Mouse (Mus musculus): ENCODE results near the gene Olfr221.
A peak's percentile ranks its signal among the peaks of the same experiment; 100 is the strongest.

Gene Olfr221

DNA sequence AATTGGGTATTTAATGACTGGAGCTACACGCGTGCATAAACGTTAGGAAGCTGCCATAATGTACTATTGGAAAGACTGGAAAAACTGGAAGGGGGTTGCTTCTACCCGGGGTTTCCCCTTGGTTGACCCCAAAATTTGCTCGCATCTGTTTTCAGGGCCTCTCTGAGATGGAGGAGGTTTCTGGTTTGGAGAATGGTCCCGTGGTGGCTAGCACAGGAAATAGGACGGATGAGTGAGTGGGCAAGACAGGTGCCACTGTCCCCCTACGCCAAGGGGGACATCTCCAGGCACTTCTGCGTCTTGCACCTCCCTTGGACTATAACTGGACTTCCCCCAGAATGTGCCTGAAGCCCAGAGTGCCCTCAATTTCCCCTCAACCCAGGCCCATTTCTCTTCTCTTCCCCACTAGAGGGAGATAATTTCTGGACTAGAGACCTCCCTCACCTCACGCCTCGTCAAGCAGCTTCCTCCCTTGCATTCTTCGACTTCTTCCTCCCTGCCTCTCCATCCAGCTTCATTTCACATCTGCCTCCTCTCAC, 23.1 kb downstream of the Olfr221 start:
- no peak for DNase-seq (ENCODE audit: low spot score in 2 of 2)

DNA sequence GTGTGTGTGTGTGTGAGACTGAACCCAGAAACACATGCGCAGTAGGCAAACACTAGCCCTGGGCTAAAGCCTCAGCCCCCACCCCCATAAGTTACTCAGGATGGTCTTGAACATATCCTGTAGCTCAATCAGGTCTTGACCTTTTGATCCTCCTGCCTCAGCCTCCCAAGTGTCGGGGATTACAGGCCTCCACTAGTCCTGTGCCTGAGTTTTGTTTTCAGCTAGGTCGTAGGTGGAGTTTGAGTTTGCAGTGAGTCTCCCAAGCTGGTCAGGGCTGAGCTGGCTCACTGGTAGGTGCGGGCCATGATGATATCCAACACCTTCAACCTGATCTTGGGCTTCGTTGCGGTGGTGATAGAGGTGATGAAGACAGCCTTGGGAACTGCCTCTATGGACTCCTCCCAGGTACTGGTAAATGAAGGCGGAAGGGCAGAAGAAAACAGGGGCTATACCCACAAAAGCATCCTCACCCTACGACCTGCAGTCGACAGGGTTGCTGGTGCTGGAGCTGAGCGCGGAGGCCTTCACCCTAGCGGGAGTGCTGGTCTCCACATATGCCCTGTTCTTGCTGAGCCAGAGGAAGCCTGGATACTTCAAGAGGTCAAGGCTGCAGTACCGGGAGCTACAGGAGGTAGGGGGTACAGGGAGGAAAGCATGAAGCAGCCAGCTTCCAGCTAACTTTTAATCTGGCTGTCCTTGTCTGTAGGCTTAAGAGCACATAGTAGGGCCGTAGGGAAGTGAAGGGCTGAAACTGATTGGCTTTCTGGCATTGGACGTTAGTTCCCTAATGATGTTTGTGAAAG, 23.8 kb downstream of the Olfr221 start:
- DNase-seq (ENCODE audit: low spot score in 2 of 2), result no peak

DNA sequence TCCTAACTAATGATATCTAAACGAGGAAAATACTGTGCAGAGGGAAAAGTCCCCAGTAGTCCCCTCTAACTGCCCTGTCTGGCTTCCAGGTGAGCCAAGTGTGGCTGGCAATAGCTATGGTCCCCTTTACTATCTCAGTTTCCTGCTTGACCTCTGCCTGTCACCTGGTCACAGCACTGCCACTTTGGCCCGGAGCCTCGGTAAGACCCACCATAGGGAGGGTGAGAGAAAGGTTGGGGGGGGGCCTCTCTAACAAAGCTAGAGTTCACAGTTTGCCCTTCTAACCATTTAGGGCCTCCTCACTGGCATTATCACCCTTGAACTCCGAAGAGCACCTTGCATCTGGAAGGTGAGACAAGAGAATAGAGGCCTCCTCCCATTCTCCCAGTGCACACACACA, 24.6 kb downstream of the Olfr221 start:
- DNase-seq (ENCODE audit: low spot score in 2 of 2), result no peak

DNA sequence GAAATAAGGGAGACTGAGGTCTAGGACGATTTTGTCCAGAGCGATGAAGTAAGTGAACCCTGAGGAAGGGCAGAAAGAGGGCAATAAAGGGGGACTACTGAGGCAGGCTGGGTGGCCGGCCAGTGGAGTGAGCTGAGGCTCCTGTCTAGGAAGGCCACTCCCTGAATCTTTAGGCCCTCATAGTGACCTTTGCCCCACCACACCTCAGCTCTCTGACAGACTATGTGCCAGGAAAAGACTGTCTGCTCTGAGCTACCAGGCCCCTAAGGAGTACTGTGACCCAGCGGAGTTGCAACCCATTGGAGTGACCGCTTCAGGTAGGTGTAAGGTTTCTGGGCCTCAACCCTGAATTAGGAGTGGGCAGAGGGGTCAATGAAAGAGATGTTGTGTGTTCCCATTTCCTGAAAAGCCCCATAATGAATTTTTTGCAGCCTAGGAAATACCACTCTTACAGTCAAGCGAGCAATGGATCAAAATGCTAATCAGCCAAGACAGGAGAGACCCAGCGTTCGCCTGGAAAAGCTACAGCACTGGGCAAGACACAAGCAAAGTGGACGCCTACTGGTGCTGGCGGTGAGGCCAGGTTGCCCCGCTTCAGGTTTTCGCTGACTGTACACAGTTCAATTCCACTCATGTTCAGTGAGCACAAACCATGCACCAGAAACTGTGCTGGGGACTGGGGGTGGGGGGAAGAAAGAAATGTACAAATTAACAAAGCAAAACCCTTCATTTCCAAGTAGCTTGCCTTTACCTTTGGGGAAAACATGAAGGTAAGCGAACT, 25.4 kb downstream of the Olfr221 start:
- no peak for DNase-seq (ENCODE audit: low spot score in 2 of 2)

DNA sequence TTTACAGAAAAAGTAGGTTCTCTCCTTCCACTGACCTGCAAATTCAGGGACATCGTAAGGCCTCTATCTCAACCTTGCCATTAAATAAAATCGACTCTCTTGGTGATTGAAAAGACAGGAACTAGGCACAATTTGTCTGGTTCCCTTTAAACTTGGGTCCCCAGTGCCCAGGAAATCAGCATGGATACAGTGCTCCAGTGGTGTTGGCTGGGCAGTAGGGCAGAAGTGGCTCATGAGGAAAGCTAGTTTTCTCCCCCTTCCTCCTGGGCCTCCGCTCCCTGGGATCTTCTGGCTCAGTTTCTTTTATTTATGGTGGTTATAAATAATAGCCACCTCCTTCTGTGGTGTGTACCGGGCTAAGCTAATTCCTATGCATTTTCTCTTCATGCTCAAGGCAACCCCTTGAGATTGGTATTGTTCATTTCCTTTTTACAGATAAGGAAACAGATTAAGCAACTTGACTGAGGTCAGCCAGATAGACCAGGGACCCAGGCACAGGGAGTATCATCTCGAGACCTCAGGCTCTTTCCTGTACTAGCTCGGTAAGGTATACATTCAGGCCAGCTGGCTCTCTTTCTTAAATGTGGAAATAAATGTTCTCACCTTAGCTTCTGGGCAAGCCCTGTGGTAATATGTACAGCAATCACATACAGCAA, 26.7 kb downstream of the Olfr221 start, which contains the start of gene Tmem253:
TSS of gene Tmem253 (plus strand) at position 214 of the 656 bp plus-strand sequence.
- no peak for DNase-seq (ENCODE audit: low spot score in 2 of 2)

DNA sequence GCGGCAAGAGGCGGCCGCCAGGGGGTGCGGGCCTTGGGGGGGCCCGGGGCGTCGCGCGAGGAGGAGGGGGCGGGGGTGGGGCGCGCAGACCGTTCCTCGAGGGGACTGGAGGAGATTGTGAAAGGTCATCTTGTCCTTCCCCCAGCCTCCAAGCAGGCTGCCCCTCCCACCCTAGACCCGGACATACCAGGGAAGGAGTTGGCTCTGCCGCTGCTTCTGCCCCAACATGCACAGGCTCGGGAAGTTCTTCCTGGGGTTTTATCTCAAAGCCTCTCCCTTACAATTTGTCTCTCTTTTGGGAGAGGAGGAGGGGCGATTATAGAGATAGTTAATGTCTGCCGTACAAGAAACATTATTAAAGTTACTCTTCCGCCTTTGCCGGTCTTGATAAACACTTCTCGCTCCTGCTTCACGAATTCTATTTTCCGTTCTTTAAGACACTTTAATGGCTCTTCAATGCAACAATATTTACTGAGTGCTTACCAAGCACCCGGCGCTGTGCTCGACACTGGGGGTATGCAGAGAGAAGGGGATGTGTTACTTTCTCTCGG, 27.4 kb downstream of the Olfr221 start:
- peak in 1 of 2 experiments; percentile 56 for DNase-seq (ENCODE audit: low spot score in 2 of 2)

DNA sequence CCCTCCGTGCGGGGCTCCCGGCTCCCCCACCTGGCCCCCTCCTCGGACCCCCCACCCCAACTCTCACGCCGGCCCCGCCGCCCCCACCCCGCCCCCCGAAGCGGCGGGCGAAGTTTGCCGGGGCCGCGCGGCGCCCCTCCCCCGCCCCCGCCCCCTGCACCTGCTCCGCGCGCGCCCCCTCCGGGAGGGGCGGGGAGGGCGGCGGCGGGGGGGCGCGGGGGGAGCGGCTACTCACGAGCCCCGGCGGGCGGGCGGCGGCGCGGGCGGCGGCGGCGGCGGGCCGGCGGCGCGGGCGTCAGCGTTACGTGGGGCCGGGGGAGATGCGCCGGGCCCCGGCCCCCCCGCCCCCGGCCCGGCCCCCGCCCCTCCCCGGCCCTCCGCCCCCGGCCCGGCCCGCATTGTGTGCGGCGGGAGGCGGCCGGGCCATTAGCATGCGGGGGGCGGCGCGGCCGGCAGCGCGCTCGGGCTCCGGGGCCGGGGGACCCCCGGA, 27.9 kb downstream of the Olfr221 start:
- no peak for DNase-seq (ENCODE audit: low spot score in 2 of 2)

DNA sequence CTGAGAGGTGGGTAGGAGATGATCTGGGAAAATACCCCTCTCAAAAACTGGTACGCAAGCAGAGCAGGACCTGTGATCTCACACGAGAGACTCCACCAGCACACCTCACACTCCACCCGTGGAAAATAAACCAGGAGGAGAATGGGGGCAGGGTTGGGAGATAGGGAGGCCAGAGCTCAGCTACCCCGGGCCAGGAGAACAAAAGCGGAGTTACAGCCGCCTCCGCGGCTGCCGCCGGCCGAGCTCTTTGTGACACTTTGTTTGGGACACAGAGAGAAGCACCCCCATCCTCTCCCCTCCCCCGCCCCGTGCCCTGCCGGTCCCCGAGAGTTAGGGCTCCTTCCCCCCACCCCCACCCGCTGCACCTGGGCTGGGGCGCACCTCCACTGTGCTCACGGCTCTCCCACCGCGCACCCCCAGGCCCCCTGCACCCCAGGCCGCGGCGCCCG, 28.5 kb downstream of the Olfr221 start:
- no peak for DNase-seq (ENCODE audit: low spot score in 2 of 2)

DNA sequence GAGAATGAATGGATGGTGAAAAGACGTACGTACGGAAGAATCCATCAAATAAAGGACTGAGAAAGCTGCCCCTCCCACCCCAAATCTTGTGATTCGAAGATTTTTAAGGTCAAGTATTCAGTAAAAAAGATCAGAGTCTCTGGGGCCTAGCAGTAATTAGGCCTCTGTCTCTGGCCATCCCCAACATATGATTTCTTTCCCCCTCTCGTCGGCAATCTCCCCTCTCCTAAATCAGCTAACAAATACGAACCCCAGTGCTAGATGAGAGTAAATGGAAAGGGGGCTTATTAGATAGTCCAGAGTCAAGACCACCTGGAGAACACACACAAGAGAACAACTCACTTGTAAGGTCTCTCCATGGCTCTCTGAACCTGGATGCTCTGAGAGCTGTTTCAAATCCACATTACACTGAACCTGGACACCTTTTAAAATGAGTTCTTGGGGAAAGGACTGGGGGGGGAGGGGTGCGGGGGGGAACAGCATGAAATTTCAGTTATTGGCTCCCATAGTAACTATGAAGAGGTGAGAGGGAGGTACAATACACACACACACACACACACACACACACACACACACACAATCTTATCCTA, 29.1 kb downstream of the Olfr221 start:
- no peak for DNase-seq (ENCODE audit: low spot score in 2 of 2)

DNA sequence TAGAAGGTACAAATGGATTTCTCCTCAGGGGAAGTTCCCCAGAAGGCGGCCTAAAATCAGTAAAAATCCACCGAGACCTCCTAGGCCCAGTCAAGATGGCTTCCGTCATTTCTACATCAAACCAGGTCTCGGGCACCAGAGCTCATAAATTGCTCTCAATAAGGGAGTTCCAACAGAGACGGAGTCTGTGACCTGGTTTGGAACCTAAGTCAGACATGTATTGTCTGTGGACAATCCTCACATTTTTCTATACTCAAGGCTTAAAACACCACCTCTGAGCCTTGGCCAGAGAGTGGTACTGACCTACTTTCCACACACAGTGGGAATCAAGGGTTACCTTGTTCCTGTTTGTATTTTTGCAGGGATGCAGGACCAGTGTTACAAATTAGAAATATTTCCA, 29.7 kb downstream of the Olfr221 start:
- no peak for DNase-seq (ENCODE audit: low spot score in 2 of 2)

DNA sequence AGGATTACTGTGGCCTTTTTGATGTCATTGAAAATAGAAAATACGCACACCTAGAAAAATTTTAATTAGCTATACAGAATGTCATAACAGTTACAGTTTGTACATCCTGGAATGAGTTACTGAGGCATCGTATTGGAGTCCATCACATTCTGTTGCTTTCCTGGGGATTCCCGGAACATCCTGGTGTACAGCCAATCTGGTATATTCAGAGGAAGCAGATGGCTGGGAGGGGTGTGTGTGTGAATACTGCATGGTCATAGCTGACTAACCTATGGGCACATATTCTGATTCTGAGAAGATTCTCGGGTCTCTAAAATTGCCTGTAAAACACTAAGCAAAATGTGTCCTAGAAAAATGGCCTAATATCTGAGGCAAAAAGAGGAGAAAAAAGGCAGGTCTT, 30.2 kb downstream of the Olfr221 start:
- DNase-seq (ENCODE audit: low spot score in 2 of 2), result no peak

DNA sequence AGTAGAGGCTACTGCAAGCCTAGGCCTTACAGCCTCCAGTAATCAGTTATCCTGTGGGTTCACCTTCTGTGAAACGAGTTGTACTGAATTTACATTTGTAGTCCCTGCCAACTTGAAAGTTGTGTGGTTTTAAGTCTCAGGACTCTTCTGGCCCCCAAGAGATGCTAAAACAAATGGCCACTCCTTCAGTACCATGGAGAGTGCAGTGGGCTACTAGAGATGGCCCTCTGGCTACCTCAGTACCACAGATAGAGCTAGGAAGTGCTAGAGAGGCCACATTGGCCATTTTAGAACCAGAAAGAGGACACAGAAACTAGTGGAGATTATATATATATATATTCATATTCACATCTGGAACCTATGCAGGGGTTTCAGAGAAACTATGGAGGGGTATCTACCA, 30.6 kb downstream of the Olfr221 start:
- no peak for DNase-seq (ENCODE audit: low spot score in 2 of 2)

DNA sequence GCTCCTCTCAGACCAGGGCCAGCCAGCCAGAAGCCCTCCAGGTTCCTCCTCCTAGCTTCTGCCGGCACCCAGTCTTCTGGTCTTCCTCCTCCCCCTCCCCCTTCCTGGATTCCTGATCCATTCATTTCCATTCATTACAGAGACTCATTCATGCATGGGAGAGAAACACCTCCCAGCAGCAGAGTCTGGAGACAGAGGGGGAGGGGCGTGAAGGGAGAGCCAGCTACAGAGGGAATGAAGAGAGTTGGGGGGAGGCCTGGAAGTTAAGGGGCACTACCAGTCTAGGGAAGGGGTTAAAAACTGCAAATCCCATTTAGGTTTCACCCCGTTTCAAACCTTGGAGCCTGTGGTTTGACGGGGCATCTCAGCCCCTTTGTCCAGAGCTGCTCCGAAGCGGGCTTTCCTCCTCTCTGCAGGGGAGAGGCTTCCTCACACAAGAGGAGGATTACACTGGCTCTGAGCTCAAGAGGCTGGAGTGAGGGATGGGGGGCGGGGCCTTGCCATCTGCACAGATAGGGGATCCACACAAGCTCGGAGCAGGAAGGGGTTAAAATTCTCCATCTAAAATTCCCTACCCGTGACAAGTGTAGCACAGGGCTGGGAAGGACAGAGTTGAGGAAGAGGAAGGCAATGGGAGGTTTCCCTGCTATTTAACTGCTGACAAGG, 31.7 kb downstream of the Olfr221 start:
- no peak for DNase-seq (ENCODE audit: low spot score in 2 of 2)

DNA sequence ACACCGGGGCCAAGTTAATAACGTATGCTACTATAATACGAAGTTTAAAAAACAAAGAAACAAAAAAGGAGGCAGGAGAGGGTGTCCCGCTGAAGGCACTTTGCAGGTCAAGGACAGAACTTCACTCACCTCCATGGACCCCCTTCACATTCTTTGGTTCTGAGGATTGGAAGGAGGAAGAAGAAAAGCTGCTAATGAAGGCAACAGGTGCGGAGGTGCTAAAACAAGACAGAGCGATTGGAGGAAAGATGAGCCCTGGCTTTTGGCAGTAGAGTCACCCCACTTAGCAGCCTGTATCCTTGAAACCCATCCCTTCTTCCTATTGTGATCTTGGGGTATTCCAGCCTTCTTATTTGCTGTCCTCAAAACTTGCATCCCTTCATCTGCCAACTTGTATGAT, 32.4 kb downstream of the Olfr221 start:
- no peak for DNase-seq (ENCODE audit: low spot score in 2 of 2)

DNA sequence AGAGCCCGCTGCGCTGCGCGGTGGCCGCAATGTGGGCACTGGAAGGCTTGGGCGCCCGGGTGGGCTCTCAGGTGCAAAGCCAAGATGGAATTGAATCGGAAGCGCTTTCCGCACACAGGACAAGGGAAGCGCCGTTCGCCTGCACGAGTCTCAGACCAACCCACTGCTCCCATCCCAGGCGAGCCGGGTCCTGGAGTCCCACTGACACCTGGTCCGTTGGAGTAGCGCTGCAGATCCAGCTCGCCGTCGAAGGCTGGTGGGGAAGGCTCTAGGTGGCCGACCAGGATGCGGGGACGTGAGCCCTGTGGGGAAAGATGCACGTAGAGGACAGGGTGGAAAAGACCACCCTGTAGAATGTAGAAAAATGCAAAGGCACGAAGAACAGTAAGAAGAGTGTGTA, 32.9 kb downstream of the Olfr221 start:
- DNase-seq (ENCODE audit: low spot score in 2 of 2), result no peak

DNA sequence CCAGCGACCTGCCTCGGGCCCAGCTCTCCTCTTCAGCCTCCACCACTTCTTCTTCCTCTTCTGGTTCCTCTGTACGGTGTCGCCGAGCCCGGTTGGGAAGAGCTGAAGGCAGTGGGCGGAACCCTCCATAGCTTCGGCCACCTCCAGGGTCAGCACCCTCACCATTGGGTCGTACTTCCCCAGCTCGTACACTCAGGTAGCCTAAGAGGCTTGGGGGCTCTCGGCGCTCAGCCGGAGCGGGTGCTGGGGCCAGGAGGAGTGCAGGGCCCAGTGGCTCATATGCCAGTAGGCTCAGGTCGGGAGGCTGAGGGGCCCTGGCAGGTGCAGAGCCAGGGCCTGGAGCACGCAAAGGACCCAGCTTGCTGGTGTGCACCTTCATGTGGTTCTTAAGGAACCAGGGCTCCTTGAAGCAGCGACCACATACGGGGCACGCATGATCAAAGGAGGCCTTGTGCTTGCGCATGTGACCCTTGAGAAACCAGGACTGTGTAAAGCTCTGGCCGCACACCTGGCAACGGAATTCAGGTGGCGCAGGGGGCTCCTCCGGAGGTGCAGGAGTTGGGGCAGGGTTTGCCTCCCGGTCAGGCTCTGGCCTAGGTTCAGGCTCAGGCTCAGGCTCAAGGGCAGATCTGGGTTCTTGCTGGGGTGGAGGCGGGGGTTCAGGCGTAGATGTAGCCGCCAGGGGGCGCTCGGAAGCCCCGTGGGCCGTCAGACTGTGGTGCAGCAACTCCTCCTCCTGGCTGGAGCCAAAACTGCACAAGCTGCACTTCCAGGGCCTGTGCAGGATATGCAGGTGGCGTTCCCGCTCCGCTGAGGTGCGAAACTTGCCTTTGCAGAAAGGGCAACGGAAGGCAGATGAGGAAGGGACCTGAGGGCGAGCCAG, 33.7 kb downstream of the Olfr221 start:
- DNase-seq (ENCODE audit: low spot score in 2 of 2), result peak; percentile 82 to 91

DNA sequence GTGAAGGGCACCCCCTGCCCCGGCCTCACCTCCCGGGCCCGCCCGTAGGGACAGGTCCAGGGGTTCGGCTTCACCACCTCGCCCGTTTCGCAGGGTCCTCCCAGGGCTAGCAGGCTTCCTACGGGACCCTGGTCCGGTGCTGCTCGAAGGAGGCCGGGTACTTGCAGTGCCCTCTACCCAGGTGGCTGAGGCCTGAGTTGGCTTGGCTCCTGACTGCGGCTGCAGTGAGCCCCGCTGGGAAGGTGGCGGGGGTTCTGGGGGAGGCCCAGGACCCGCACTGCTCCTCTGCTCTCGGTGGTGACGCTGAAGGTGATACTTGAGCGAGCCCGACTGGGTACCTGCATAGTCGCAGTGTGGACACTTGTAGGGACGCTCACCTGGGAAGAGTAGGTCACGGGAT, 35.5 kb downstream of the Olfr221 start:
- DNase-seq (ENCODE audit: low spot score in 2 of 2), result no peak

DNA sequence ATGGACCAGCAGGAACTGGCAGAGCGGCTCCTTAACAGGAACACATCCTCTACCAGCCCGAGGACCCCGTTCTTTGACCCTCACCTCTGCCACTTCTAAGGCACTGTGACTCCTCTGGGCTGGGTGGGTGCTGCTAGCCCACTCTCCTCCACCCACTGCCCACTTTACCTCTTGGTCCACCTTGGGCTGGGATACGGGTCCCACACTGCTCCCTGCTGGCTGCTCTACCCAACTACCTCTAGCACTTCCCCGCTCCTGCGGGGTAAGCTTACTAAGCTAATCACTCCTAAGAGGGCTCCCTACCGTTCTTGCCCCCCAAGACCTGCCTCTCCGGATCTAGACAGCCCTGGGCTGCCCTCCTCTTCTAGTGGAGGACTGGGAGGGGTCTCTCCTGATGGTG, 36.0 kb downstream of the Olfr221 start:
- no peak for DNase-seq (ENCODE audit: low spot score in 2 of 2)

DNA sequence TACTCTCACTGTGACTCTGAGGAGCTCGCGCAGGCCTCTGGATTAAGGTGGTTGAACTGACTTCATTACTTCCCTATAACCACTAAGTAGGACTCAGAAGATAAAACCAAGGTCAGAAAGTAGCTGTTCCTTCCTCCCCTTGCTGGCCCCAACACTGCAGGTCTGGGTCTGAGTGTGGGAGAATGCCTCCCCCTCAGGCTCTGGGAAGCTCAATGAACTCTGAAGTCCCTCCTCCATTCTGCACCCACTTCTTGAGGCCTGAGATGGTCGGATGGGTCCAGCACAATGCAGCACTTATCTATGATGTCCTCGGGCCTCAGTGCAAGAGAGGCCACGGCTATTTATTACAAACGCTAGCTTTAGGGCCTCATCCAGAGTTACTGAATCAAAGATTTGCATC, 36.6 kb downstream of the Olfr221 start:
- no peak for DNase-seq (ENCODE audit: low spot score in 2 of 2)

DNA sequence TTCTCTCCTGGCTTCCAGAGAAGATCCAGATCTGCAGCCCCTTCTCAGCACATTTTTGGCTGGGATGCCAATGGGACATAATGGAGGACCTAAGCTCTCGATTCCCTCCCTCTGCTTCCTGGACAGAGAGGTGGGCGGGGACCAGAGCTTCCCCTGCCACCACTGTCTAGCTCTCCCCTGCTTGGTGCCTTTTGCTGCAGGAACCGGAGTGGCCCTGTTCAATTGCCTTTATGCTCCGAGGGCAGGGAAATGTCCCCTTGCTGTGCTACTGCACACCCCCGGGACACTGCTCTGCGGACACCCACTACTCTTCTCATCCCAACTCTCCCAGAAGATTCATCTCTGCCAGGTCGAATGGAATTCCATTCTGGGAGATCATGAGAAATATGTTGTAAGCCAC, 37.1 kb downstream of the Olfr221 start:
- DNase-seq (ENCODE audit: low spot score in 2 of 2), result no peak

Data from urinary bladder, postnatal 4 days (tissue).